Mouse (Mus musculus) brown adipose tissue, adult 24 weeks (tissue): ENCODE measurements around the gene Cmtr1. TPM values are rescaled to one million over a fixed set of nuclear protein-coding genes. Genes with fewer than 3 reads are reported as not detected.

Experiments used
- H3K27ac ChIP-seq: fragments of 200-500 bp; replicated peaks from 2 replicates; pipeline ENCODE4 v1.5.1; 2012; ENCODE audit warnings: low read depth, mild to moderate bottlenecking, low read length
- H3K4me1 ChIP-seq: fragments of 200-500 bp; 2 replicates; pipeline ENCODE4 v1.6.1; 2012; ENCODE audit warnings: low read length, mixed read lengths; ENCODE audit not compliant: control insufficient read depth, insufficient read depth, insufficient read length
- H3K4me3 ChIP-seq: fragments of 200-500 bp; 2 replicates; pipeline ENCODE4 v1.5.1; 2012; ENCODE audit warnings: low read depth, mild to moderate bottlenecking, low read length, moderate library complexity; ENCODE audit not compliant: insufficient read depth
- polyA plus RNA-seq: library from polyadenylated mRNA; stranded (reverse); fragments of >200 nt; gene quantifications from 2 replicates; pipeline ENCODE4 v1.2.4, GENCODE M21; 2012; ENCODE audit not compliant: missing spikeins, insufficient read depth, insufficient read length

Gene Cmtr1
- polyA plus RNA-seq, 1 experiment = 27.6 TPM

GRCm38 (mm10) chr17:29728082-29728481 is 67.7 kb downstream of the Cmtr1 start:
- no peak overlapping the region for H3K27ac ChIP-seq
- no peaks in the 10 kb centered on the region for H3K4me1 ChIP-seq
- H3K4me3 ChIP-seq = no peak overlapping the region

DNA sequence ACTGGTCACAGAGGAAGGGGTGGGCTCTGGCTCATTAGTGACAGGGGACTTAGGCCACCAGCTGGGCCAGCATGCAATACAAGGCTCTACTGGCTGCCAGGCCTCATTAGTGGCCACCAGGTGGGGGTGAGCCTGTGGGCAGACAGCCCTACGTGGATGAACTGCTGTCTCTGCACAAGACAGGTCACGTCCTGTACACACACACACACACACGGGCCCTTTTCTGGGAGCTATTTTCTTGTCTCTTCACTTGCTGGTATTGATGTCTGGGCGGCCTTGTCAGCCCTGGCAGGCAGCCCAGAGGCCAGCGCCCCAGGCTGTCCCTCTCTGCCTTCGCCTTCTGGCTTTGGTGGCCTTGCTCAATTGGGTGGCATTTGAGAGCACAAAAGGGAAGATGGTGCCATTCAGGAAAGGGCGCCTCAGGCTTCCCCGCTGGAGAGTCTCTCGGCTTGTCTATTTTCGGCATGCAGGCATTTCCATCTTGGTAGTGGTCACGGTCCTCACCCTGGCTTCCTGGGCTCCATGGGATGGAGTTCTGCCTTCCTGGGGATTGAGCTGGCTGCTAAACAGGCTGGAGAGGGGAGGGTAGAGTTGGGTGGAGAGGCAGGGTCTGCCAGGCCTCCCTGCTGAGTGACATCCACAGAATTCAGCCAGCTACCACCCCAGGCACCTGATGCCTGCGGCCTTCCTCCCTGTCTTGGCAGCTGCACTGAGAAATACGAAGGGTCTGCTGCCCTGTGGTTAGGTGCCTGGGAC is 70.3 kb downstream of the Cmtr1 start:
- H3K27ac ChIP-seq = no peak overlapping the region
- no peaks in the 10 kb centered on the region for H3K4me1 ChIP-seq
- H3K4me3 ChIP-seq = no peak overlapping the region

DNA sequence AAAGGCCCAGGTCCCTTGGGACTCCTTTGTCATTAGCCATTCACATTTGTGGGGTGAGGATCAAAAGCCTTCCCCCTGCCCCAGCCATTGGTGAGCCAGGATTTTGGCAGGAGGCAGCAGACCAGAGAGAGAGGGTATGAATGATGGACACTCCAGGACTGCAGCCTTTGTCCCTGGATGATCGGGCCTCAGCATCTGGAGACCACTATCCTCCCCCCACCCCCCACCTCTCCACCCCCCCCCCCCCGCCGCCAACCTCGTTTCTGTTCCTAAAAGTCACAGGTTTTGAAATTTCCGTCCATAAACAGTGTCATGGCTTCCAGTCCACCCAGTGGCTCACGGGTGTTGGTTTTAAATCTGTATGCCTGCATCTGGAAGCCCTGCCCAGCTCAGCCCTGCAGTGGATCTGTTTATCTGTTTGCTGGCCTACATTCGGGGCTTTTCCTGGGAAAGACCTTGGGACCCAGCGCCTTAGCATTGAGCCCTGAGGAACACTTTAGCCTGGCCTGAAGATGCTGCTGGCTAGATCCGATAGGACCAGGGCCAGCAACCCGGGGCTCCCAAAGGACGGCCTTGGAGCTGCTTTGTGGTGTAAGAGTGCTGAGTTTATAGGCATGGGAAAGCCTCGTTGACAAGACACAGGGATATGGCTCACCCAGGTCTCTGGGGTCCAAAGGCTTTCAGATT is 71.0 kb downstream of the Cmtr1 start:
- no peak overlapping the region for H3K27ac ChIP-seq
- H3K4me1 ChIP-seq = no peaks in the 10 kb centered on the region
- no peak overlapping the region for H3K4me3 ChIP-seq

GRCm38 (mm10) chr17:29731953-29732325 is 71.5 kb downstream of the Cmtr1 start:
- Histone ChIP-seq H3K4me3 (no peak overlapping the region), H3K27ac (no peak overlapping the region), H3K4me1 (no peaks in the 10 kb centered on the region)

- Histone ChIP-seq H3K4me1 (no peaks in the 10 kb centered on the region), H3K4me3 (no peak overlapping the region), H3K27ac (no peak overlapping the region)
These were observed 72.1 kb downstream of the Cmtr1 start for GRCm38 (mm10) chr17:29732522-29732921.

GRCm38 (mm10) chr17:29736448-29737014 is 76.1 kb downstream of the Cmtr1 start:
- no peak overlapping the region for H3K4me3 ChIP-seq
- no peak overlapping the region for H3K27ac ChIP-seq
- no peaks in the 10 kb centered on the region for H3K4me1 ChIP-seq

DNA sequence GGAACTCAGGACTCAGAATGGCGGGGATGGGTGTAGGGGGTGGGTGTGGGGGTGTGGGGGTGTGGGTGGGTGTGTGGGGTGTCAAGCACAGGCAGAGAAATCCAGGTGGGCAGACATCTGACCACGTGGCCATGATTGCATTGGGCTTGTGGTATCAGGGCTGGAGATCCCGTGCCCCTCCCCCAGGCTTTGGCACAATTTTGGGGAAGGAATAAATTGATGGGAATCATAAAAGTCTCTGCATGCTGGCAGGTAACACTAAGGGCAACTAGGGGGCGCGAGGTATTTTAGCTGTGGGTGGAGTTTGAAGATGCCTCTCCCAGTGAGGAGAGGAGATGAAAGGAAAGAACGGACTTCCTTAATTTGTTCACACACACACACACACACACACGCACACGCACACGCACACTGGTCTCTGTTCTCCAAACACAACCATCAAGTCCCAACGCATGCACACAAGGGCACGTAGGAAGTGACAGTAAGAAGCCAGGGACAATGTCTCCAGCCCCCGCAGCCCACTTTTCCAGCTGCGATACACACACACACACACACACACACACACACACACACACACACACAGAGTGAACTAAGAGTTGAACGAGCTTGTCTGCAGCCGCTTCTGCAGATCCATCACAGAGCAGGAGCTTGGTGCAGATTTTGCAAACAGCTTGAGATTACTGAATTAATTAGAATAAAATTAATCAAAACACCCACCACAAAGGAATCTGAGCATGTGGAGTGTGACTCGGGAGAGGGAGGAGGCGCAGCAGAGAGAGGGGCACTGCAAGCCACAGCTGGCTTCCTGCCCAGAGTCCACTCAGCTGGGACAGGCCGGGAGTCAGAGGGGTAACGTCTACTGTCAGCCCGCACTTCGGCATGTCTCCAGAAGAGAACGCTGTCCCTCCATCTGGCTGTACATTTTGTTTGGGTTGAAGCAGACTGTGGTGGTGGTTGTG is 77.7 kb downstream of the Cmtr1 start:
- Histone ChIP-seq H3K4me1 (no peaks in the 10 kb centered on the region), H3K4me3 (no peak overlapping the region), H3K27ac (no peak overlapping the region)

DNA sequence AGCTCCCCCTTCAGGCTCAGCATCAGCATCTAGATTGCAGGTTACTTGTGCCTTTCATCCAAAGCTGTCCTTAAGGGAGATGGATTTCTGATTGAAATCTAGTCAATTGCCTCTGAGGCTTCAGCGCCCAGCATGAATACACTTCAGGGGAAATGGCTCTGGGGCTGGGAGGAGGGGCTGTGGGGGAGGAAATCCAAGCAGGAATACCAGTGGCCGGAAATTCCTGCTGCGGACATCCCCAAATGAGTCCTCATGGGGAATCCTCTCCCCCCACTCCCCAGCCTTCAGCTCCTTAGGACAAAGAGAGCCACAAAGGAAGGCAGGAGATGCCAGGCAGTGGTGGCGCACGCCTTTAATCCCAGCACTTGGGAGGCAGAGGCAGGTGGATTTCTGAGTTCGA is 87.1 kb downstream of the Cmtr1 start:
- no peak overlapping the region for H3K27ac ChIP-seq
- H3K4me3 ChIP-seq = no peak overlapping the region
- H3K4me1 ChIP-seq = no peaks in the 10 kb centered on the region

GRCm38 (mm10) chr17:29754510-29754909 is 94.1 kb downstream of the Cmtr1 start:
- H3K4me3 ChIP-seq = no peak overlapping the region
- no peak overlapping the region for H3K27ac ChIP-seq
- H3K4me1 ChIP-seq = peaks cover 2% of the 10 kb centered on the region; the same call in 1 of the 2 replicates

Other genes with a start within 250 kb of the Cmtr1 start
- gene Pim1, start 169.8 kb upstream of the Cmtr1 start, polyA plus RNA-seq = 77.0 and 152 TPM in 2 replicates
- gene Gm17657, start 111.0 kb upstream of the Cmtr1 start, polyA plus RNA-seq = not detected in 2 replicates
- 7.2 and 8.4 TPM in 2 replicates for gene Tbc1d22b, start 110.8 kb upstream of the Cmtr1 start, polyA plus RNA-seq
- not detected in 2 replicates for gene Tmem217, start 108.2 kb upstream of the Cmtr1 start, polyA plus RNA-seq
- 11.0 and 11.7 TPM in 2 replicates for gene Rnf8, start 45.8 kb upstream of the Cmtr1 start, polyA plus RNA-seq
- 0.48 and 1.0 TPM in 2 replicates for gene Gm28043, start 45.7 kb upstream of the Cmtr1 start, polyA plus RNA-seq
- 14.6 and 20.1 TPM in 2 replicates for gene Ccdc167, start 56.4 kb downstream of the Cmtr1 start, polyA plus RNA-seq